Mouse (Mus musculus): ENCODE results near the gene Uvssa. TPM values are rescaled to one million over a fixed set of nuclear protein-coding genes. Genes with fewer than 3 reads are reported as not detected.
A peak's percentile ranks its signal among the peaks of the same experiment; 100 is the strongest.

The Uvssa gene
- total and polyA plus RNA-seq, 2 experiments from 2014 or later: 3.7 to 5.5 TPM

DNA sequence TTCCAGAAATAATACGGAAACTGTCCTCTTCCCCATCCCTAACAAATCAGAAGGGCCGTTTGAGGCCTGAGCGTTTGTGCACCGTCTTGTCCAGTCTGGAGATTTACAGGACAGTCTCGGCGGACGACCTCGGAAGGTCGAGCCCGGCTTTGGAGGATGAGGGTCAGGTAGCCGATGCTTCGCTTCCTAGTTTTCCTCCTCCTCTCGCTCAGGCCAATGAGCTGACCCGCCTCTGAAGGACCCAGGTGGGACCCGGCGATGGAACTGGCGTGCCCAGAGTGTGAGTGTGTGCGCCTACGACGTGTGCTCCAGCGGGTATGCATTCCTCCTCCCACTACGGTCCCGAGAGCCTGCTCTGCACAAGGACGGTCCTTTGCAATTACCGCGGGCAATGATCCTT lies 56.8 kb downstream of the Uvssa start:
- TF ChIP-seq CTCF (IDR thresholded peaks at IDR 0.05; ENCODE audit: low read depth) (no peak), EP300 (IDR thresholded peaks at IDR 0.05; ENCODE audit: low read depth) (no peak)
- Histone ChIP-seq H3K9ac (replicated peaks; ENCODE audit: low read depth, low read length) (no peak overlapping the region), H3K27me3 (ENCODE audit: control insufficient read depth, insufficient read depth, low read length) (peaks cover 87% of the 10 kb centered on the region), H3K4me1 (ENCODE audit: control insufficient read depth, insufficient read depth) (peaks cover 10% of the 10 kb centered on the region; the same call in 1 of the 2 replicates), H3K36me3 (replicated peaks; ENCODE audit: control insufficient read depth, insufficient read depth, low read length) (no peaks in the 10 kb centered on the region), H3K9me3 (replicated peaks; ENCODE audit: control insufficient read depth, low read length) (no peaks in the 10 kb centered on the region), H3K4me2 (ENCODE audit: low read depth, low read length) (peak overlapping the region; percentile 38; the same call in 1 of the 2 replicates), H3K4me3 (ENCODE audit: low read depth, low read length) (peak overlapping the region; percentile 32; the same call in 1 of the 2 replicates), H3K27ac (ENCODE audit: low read depth) (no peak overlapping the region)
- DNase-seq (ENCODE audit: low spot score) (no peak), ATAC-seq (ENCODE audit: insufficient read depth, low read depth) (no peak)
- WGBS: 3% methylated on average over 26 of the region's 26 CpGs

GRCm38 (mm10) chr5:33435941-33436340 lies 57.6 kb downstream of the Uvssa start:
- Histone ChIP-seq H3K4me3 (ENCODE audit: low read depth, low read length) (no peak overlapping the region), H3K4me2 (ENCODE audit: low read depth, low read length) (no peak overlapping the region), H3K4me1 (ENCODE audit: control insufficient read depth, insufficient read depth) (peaks cover 10% of the 10 kb centered on the region; the same call in 1 of the 2 replicates), H3K9me3 (replicated peaks; ENCODE audit: control insufficient read depth, low read length) (no peaks in the 10 kb centered on the region), H3K9ac (replicated peaks; ENCODE audit: low read depth, low read length) (no peak overlapping the region), H3K36me3 (replicated peaks; ENCODE audit: control insufficient read depth, insufficient read depth, low read length) (no peaks in the 10 kb centered on the region), H3K27me3 (ENCODE audit: control insufficient read depth, insufficient read depth, low read length) (peaks cover 79% of the 10 kb centered on the region), H3K27ac (ENCODE audit: low read depth) (no peak overlapping the region)
- TF ChIP-seq EP300 (IDR thresholded peaks at IDR 0.05; ENCODE audit: low read depth) (no peak), CTCF (IDR thresholded peaks at IDR 0.05; ENCODE audit: low read depth) (no peak)
- no peak for DNase-seq (ENCODE audit: low spot score)
- 0% methylated on average over 4 of the region's 4 CpGs for WGBS
- no peak for ATAC-seq (ENCODE audit: insufficient read depth, low read depth)

DNA sequence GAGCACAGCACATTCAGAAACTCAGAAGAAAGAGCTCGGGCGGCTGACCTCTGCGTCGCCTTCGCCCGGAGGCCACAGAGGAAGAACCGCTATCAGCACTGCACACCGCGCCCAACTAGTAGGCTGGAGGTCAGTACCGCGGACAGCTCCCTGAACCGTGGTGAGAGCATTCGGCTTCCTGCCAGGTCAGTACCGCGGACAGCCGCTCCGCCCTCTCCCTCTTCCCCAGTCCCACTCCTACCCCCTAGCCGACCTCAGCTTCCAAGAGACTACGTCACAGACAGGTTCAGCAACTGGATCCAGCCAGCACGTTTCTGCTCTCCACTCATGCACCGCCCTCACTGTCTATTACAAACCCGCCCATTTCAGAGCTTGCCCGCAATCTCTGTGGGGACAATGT lies 59.9 kb downstream of the Uvssa start:
- 2% methylated on average over 23 of the region's 23 CpGs for WGBS
- no peak overlapping the region for H3K4me2 ChIP-seq (ENCODE audit: low read depth, low read length)
- H3K4me1 ChIP-seq (ENCODE audit: control insufficient read depth, insufficient read depth): peaks cover 10% of the 10 kb centered on the region; the same call in 1 of the 2 replicates
- TF ChIP-seq EP300 (IDR thresholded peaks at IDR 0.05; ENCODE audit: low read depth): no peak; the same call in 1 of the 2 replicates
- no peak for TF ChIP-seq CTCF (IDR thresholded peaks at IDR 0.05; ENCODE audit: low read depth)
- no peak overlapping the region for H3K27ac ChIP-seq (ENCODE audit: low read depth)
- peaks cover 75% of the 10 kb centered on the region for H3K27me3 ChIP-seq (ENCODE audit: control insufficient read depth, insufficient read depth, low read length)
- no peak overlapping the region for H3K4me3 ChIP-seq (ENCODE audit: low read depth, low read length)
- DNase-seq (ENCODE audit: low spot score) (peak; percentile 88), ATAC-seq (ENCODE audit: insufficient read depth, low read depth) (peak; percentile 87)
- H3K9me3 ChIP-seq (replicated peaks; ENCODE audit: control insufficient read depth, low read length): no peaks in the 10 kb centered on the region
- H3K9ac ChIP-seq (replicated peaks; ENCODE audit: low read depth, low read length): no peak overlapping the region
- no peaks in the 10 kb centered on the region for H3K36me3 ChIP-seq (replicated peaks; ENCODE audit: control insufficient read depth, insufficient read depth, low read length)

DNA sequence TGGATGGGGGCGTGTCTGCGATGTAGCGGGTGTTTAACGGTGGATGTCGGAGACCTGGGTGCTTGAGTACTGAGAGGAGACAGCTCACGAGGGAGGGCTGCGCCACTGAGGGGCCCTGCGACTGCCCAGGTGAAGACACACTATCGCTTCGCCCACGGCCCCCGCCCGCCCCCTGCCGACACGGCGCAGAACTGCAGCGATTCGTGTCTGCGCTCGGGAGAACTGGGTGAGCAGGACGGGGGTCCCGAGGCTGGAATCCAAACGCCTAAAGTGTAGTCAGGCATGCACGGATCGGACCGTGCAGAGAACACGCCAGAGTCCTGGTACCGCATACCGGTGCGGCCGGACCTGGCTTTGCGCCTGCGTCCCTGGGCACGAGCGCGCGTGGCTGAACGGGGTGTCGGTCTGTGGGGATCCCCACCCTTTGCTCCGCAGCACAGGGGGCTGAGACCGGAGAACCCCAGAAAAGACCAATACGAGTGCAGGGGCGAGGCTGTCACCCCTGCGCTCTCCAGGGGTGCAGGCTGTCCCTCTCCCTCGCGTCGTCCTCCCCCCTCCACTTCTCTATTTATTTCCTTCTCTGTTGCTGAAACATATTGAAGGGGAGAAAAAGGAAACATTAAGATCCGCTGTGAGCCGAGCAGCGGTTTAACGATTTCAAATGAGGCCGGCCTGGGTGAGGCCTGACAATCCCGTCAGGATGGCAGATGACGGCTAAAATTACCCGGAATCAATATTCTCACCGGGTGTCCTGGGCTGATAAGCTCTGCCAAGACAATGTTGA lies 64.8 kb downstream of the Uvssa start:
- TF ChIP-seq CTCF (IDR thresholded peaks at IDR 0.05; ENCODE audit: low read depth) (peak; percentile 82), EP300 (IDR thresholded peaks at IDR 0.05; ENCODE audit: low read depth) (no peak)
- Histone ChIP-seq H3K4me2 (ENCODE audit: low read depth, low read length) (peak overlapping the region; percentile 51), H3K4me3 (ENCODE audit: low read depth, low read length) (peak overlapping the region; percentile 29), H3K27me3 (ENCODE audit: control insufficient read depth, insufficient read depth, low read length) (peaks cover 44% of the 10 kb centered on the region), H3K4me1 (ENCODE audit: control insufficient read depth, insufficient read depth) (no peaks in the 10 kb centered on the region), H3K27ac (ENCODE audit: low read depth) (no peak overlapping the region), H3K9ac (replicated peaks; ENCODE audit: low read depth, low read length) (no peak overlapping the region), H3K36me3 (replicated peaks; ENCODE audit: control insufficient read depth, insufficient read depth, low read length) (no peaks in the 10 kb centered on the region), H3K9me3 (replicated peaks; ENCODE audit: control insufficient read depth, low read length) (no peaks in the 10 kb centered on the region)
- 4% methylated on average over 56 of the region's 56 CpGs for WGBS
- ATAC-seq (ENCODE audit: insufficient read depth, low read depth): no peak
- no peak for DNase-seq (ENCODE audit: low spot score)

DNA sequence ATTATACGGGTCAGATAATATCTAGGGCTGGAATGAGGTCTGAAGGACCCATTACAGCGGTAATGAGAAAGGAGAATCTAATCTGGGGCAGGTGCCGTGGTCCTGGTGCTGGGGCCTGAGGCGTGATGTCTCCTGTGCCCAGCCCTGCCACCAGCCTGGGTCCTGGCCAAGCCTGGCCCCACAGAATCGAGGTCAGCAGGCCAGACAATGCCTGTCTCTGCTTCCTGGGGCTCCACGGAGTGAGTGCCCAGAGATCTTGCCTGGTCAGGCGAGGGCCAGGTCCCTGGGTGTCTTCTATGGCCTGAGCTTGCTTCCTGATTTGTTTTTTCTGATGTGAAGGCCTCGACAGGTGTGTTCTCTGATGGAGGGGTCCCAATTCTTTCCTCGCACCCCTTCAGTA lies 65.4 kb downstream of the Uvssa start:
- 50% methylated on average over 9 of the region's 9 CpGs for WGBS
- no peaks in the 10 kb centered on the region for H3K36me3 ChIP-seq (replicated peaks; ENCODE audit: control insufficient read depth, insufficient read depth, low read length)
- H3K9ac ChIP-seq (replicated peaks; ENCODE audit: low read depth, low read length): no peak overlapping the region
- peaks cover 40% of the 10 kb centered on the region for H3K27me3 ChIP-seq (ENCODE audit: control insufficient read depth, insufficient read depth, low read length)
- no peak overlapping the region for H3K4me3 ChIP-seq (ENCODE audit: low read depth, low read length)
- DNase-seq (ENCODE audit: low spot score) (no peak), ATAC-seq (ENCODE audit: insufficient read depth, low read depth) (no peak)
- no peak overlapping the region for H3K27ac ChIP-seq (ENCODE audit: low read depth)
- H3K9me3 ChIP-seq (replicated peaks; ENCODE audit: control insufficient read depth, low read length): no peaks in the 10 kb centered on the region
- TF ChIP-seq EP300 (IDR thresholded peaks at IDR 0.05; ENCODE audit: low read depth): no peak
- TF ChIP-seq CTCF (IDR thresholded peaks at IDR 0.05; ENCODE audit: low read depth): no peak
- no peak overlapping the region for H3K4me2 ChIP-seq (ENCODE audit: low read depth, low read length)
- H3K4me1 ChIP-seq (ENCODE audit: control insufficient read depth, insufficient read depth): no peaks in the 10 kb centered on the region

Data from heart, postnatal 0 days (tissue).